Mouse (Mus musculus) gastrocnemius, adult 2 months (tissue): ENCODE measurements at regions not wholly inside any gene's neighbourhood (a gene's known extent, or its start where the extent isn't known, plus 50 kb on each side); places are given as distances from the start of the nearest gene placed in this dataset.

Experiments
- DNase-seq: peaks from one replicate; pipeline ENCODE4 v3.0.0; 2022
- H3K27ac ChIP-seq: fragments of 200-600 bp; 2 replicates; pipeline ENCODE4 v1.8.1; 2022; ENCODE audit warnings: mild to moderate bottlenecking
- H3K4me3 ChIP-seq: fragments of 200-600 bp; 2 replicates; pipeline ENCODE4 v1.8.1; 2022; ENCODE audit warnings: mild to moderate bottlenecking, moderate library complexity
- CTCF ChIP-seq: fragments of 200-600 bp; IDR thresholded peaks from 2 replicates; pipeline ENCODE4 v1.8.1; 2022; ENCODE audit warnings: antibody characterized with exemption, mild to moderate bottlenecking, moderate library complexity
- intact Hi-C: fragments of 180-260 bp; cut with DNase I; formaldehyde crosslinking; loops from one replicate; pipeline ENCODE4 v1.15.1; 2025

- TF ChIP-seq CTCF, result no peak
- Histone ChIP-seq H3K27ac (peak overlapping the region; percentile 35; the same call in 1 of the 2 replicates), H3K4me3 (no peak overlapping the region)
- peak; percentile 28 for DNase-seq
- intact Hi-C loops, result loop anchor here (2.0 to 10.0 kb wide), 3 partner anchors 126 to 514 kb away; partner anchors contain the start of gene D16Ertd472e
Measured at GRCm38 (mm10) chr16:78451251-78451650, 74.3 kb upstream of the Btg3 start.

GRCm38 (mm10) chr16:78449231-78449630 lies 72.2 kb upstream of the Btg3 start:
- H3K4me3 ChIP-seq, result no peak overlapping the region
- TF ChIP-seq CTCF, result no peak
- intact Hi-C loops, result no loop called here

GRCm38 (mm10) chr16:78443262-78443661 lies 66.3 kb upstream of the Btg3 start:
- no peak for DNase-seq
- Histone ChIP-seq H3K4me3 (no peak overlapping the region), H3K27ac (no peak overlapping the region)
- TF ChIP-seq CTCF, result no peak
- intact Hi-C loops, result no loop called here

More at GRCm38 (mm10) chr16:78449231-78449630, 72.2 kb upstream of the Btg3 start:
- no peak overlapping the region for H3K27ac ChIP-seq
- no peak for DNase-seq

- no peak for DNase-seq
- TF ChIP-seq CTCF, result no peak
- H3K27ac ChIP-seq, result no peak overlapping the region
- intact Hi-C loops, result no loop called here
- no peak overlapping the region for H3K4me3 ChIP-seq
Measured at GRCm38 (mm10) chr16:78442830-78443229, 65.8 kb upstream of the Btg3 start.

- no peak for TF ChIP-seq CTCF
- intact Hi-C loops, result no loop called here
Measured at GRCm38 (mm10) chr16:78441961-78442360, 65.0 kb upstream of the Btg3 start.

GRCm38 (mm10) chr16:78435707-78436106 lies 58.7 kb upstream of the Btg3 start:
- TF ChIP-seq CTCF, result no peak
- Histone ChIP-seq H3K4me3 (no peak overlapping the region), H3K27ac (no peak overlapping the region)
- intact Hi-C loops, result no loop called here
- DNase-seq, result no peak

More at GRCm38 (mm10) chr16:78441961-78442360, 65.0 kb upstream of the Btg3 start:
- no peak for DNase-seq
- Histone ChIP-seq H3K4me3 (no peak overlapping the region), H3K27ac (no peak overlapping the region)

GRCm38 (mm10) chr16:78427470-78428041 lies 50.6 kb upstream of the Btg3 start:
- H3K27ac ChIP-seq, result peak overlapping the region; percentile 89
- intact Hi-C loops, result loop anchor here (5.0 kb wide), 1 partner anchor 55 kb away; no protein-coding TSS in a partner anchor
- no peak for TF ChIP-seq CTCF
- DNase-seq, result peak; percentile 82
- H3K4me3 ChIP-seq, result peak overlapping the region; percentile 75
